Mouse (Mus musculus): Measurements from ENCODE around the gene Gga1.
A peak's percentile ranks its signal among the peaks of the same experiment; 100 is the strongest.

The Gga1 gene

GRCm38 (mm10) chr15:78942663-78943062, 65.7 kb downstream of the Gga1 start:
- peak; percentile 77 for DNase-seq

Measured in liver (tissue).